Mouse (Mus musculus) heart, postnatal 36 days (tissue): Measurements from ENCODE around the gene Cinp. TPM values are rescaled to one million over a fixed set of nuclear protein-coding genes. Genes with fewer than 3 reads are reported as not detected.
"Not testable (repeated sequence)": the region's sequence is repeated elsewhere in the genome, so short reads cannot be mapped to it uniquely, and the experiment has no call there.

Source experiments
- DNase-seq, 2 experiments: peaks; one replicate each; pipeline ENCODE4 v3.0.0; 2021 to 2022
- intact Hi-C: fragments of 180-260 bp; cut with DNase I; formaldehyde crosslinking; loops from one replicate; pipeline ENCODE4 v1.15.1; 2025
- total RNA-seq, 2 experiments: library from RNA; stranded (reverse); gene quantifications; 2 replicates each; pipeline ENCODE4 v1.2.3; 2021

Gene Cinp
- total RNA-seq, 2 experiments from 2014 or later, result 34.2 to 34.8 TPM

DNA sequence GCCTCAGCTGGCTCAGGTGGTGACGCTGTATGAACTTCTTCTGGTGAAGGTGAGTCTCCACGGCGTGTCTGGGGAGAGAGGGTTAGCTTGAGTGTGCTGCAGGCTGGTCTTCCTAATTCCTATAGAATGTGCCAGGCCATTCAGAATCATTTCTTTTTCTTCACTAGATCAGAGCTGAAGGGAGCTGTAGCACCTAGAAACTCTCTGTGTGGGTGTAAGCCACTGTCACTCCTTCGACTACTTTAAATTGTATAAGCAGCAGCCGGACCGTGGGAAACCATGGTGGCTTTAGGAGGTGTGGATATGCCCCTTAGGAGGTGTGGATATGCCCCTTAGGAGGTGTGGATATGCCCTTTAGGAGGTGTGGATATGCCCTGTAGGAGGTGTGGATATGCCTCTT, 24.9 kb downstream of the Cinp start:
- no peak for DNase-seq
- intact Hi-C loops, result no loop called here

DNA sequence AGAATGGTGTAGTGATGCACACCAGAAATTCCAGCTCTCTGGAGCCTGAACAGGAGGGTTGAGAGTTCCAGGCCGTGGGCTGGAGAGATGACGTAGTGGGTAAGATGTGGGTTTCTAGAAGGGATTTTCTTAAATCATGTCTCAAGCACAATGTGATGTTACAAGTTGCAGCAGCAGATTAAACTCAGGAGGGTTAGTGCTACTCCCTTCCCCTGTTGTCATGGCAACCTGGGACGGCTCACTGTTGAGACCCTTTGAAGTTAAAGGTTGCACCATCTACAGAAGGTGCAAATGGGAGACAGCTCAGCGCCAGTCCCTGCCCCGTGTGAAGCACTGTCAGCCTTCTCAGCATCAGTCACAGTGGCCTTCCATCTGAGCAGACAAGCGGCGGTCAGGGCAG, 27.7 kb downstream of the Cinp start:
- DNase-seq, result no peak
- intact Hi-C loops, result no loop called here

DNA sequence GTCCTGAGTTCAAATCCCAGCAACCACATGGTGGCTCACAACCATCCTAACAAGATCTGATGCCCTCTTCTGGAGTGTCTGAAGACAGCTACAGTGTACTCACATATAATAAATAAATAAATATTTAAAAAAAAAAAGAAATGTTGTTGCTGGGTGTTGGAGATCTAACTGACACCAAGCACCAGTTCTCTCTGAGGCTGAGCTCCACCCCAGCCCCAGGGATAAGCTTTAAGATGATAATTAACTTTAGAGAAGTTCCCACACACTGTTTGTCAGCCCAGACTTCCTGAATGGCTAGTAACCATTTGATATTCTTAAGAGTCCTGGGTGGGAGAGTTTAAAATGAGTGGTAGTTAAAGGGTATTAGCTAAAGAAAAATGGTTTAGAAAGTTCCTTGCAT, 28.7 kb downstream of the Cinp start:
- no peak for DNase-seq
- intact Hi-C loops, result no loop called here

DNA sequence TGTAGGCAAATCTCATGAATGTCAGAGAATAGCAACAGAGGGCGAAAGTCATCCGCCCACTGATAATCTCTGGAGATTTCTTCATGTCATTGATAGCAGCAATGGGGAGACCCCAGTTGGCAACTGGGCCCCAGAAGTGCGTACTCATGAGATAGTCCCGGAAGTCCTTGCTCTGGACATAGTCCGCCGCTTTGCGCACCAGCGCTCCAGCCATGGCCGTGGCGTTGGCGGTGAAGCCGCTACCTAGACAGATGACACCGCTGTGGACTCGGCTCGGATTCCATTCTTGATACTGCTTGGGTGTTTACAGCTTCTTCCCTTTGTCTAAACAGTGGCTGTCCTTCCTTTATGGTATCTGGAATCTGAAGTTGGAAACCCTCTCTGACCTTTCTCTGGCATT, 30.3 kb downstream of the Cinp start:
- intact Hi-C loops, DNase-seq: not testable (repeated sequence)

DNA sequence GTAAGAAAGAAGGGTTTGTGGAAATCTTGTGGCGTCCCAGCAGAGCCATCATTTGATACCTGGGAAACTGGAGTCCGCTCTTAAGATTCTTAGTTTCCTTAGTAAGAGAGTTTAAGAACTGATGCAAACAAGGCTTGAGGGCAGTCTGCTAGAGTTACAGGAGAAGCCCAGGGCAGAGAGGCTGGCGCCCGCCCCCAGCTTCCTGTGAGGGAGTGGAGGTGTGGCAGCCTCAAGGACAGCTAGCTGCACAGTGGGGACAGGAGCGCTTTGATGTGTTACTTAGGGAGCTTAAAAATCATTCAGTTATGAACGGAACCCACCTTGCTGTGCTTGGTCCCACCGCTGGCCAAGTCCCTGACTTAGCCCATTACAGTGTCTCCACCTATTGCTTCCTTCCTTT, 31.7 kb downstream of the Cinp start:
- intact Hi-C loops, result no loop called here

DNA sequence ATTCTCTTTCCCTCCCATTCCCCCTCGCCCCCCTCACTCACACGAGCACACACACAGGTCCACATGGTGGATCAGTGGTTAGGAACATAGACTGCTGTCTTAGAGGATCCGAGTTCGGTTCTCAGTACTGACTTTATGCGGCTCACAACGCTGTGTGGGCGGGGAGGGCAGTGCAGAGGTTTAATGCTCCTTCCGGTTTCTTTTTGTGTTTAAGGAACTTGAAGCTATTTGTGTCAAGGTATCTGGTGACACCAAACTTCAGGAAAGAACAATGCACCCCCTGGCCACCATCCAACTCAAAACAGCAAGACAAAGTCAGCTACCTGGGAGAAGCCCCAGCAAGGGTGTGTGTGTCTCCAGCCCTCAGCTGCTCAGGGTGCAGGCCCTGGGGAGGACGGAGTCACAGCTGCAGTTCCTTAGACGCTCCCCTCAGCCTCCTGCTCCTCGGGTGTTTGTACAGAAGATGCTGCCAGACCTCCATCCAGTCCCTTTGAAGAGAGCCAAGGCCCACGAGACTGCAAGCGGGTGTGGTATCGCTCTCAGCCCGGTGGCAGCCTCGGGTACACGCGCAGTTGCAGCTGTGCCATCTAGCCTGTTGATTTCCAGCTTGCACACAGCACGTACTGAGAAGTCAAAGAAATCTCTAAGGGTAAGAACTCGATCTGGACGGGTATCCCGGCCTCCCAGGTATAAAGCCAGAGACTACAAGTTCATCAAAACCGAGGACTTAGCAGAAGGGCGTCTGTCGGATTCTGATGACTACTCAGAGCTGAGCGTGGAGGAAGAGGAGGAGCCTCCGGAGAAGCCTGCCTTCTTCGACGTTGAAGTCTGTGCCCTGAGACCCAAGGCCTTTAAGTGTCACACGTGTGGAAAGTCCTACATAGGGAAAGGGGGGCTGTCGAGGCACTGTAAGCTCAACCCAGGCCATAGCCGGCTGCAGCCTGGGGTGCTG, 33.9 kb downstream of the Cinp start:
- no peak for DNase-seq
- intact Hi-C loops, result no loop called here

More for the DNA sequence above, 31.7 kb downstream of the Cinp start:
- no peak for DNase-seq

DNA sequence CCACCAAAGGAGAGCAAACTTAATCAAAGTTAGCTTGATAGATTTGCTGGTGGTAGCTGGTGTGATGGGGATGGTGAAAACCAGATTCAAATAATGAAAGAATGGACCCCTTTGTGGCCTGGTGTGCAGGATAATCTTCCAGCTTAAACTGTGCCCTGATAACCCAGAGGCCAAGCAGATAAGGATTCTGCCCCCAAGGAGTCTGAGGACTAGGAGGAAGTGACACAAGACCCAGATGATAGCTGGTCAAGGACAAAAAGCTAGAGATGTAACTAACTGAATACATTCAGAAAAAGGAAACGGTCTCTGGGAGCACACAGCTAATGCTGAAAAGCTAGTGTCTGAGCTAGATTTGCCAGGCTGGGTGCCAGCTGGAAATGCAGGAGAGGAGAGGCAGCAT, 37.0 kb downstream of the Cinp start:
- intact Hi-C loops, result no loop called here
- no peak for DNase-seq

DNA sequence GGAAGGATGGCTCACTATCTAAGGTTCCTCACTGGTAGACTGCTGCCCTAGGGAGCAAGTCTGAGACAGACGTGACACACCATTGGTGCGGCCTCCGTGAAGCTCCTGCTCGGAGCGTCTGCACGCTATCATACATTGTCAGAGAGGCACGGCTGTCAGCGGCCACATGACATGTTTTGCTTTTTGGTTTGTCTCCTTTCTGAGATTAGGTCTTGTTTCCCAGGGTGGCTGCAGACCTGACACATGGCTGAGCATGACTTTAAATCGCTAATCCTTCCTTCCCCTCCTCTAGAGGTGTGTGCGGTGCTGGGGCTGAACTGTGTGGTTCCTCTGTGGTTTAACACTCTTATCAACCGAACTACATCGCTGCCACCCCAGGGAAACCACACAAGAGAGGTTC, 37.5 kb downstream of the Cinp start:
- DNase-seq, result no peak
- intact Hi-C loops, result no loop called here

DNA sequence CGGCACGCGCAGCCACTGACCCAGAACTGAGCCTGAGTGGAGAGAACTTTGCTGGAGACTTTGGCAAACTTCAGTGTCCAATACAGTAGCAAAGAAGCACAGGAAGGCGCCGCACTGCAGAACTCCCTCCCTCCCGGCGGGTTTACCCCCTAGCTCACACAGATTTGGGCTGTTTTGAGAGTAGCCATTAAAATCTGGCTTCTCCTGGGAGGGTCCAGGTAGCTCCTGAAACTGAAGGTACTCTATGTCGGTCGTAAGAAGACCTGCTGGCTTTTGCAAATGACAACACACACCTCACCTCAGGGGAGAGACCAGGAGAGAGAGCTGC, 38.1 kb downstream of the Cinp start:
- intact Hi-C loops, result loop anchor here (1.0 kb wide), 1 partner anchor 38 kb away; the partner anchor contains the start of genes Cinp and Tecpr2
- DNase-seq, result peak in 1 of 2 experiments; percentile 18

DNA sequence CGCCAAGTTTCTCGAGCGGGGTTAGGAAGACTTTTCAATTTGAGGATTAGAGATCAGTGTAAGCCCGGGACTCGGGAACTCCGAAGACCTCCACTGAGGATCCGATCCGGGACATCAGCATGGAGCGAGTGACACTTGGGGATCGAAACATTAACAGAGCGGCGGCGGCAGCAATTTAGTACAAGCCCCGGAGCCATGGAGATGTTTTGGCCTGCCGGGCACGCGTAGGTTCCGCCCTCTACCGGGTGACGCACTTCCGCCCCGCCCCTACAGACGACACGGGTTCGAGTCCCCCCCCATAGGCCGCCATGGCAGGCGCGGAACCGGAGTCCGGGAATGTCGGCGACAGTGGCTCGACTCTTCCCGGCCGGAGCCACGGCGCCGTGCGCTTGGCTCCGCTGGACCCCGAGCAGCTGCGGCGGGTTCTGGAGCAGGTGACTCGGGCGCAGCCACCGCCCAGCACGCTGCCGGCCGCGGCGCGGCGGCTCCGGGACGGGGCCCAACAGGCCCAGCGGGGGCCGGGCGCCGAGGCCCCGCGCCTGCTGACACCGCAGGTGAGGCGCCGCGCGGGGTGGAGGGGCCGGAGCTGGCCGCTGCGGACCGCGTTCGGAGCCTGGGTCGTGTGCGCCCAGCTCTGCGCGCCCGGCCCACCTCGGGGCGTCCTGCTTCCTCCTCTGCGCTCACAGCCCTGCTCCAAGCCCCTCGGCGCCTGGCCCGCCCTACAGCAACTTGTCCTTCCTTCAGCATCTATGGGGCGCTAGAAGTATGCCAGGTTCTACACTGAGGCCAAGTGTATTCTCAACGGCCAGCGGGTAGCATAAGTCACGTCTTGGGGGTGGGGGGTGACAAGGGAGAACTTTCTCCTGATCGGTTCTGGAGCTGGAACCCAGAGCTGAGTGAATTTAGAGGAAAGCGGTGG, 38.7 kb downstream of the Cinp start, which contains the start of gene Zfp839:
TSS of gene Zfp839 (plus strand) at position 244 of the 919 bp plus-strand sequence.
- intact Hi-C loops, result loop anchor here (1.0 kb wide), 1 partner anchor 39 kb away; the partner anchor contains the start of genes Cinp and Tecpr2
- peak; percentile 91 to 93 for DNase-seq

DNA sequence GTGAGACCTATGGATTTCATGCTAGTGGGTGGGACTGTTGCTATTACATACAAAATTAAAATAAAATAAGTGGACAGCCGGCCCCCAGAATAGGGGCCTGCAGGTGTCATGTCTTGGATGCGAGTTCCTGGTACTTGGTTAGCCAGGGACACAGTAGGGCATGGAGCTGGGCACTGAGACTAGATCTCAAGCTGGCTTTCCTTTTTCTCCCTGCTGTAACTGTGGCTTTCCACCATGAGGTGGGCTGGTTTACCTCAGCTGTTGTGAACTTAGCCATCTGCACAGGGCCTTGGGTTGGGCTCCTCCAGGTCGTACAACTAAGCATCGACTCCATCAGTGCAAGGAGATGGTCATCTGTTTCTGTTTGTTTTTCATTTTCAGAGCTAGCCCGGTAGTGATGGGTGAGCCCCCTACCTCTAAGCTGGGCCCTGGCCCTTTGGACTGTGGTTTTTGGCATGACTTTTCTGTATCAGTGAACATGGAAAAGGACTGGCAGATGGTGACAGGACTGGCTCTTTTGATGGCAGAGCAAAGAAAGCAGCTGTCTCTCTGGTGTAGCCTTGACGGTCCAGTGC, 42.7 kb downstream of the Cinp start:
- DNase-seq, result no peak
- intact Hi-C loops, result loop anchor here (5.0 kb wide), 1 partner anchor 146 kb away; no protein-coding TSS in a partner anchor

DNA sequence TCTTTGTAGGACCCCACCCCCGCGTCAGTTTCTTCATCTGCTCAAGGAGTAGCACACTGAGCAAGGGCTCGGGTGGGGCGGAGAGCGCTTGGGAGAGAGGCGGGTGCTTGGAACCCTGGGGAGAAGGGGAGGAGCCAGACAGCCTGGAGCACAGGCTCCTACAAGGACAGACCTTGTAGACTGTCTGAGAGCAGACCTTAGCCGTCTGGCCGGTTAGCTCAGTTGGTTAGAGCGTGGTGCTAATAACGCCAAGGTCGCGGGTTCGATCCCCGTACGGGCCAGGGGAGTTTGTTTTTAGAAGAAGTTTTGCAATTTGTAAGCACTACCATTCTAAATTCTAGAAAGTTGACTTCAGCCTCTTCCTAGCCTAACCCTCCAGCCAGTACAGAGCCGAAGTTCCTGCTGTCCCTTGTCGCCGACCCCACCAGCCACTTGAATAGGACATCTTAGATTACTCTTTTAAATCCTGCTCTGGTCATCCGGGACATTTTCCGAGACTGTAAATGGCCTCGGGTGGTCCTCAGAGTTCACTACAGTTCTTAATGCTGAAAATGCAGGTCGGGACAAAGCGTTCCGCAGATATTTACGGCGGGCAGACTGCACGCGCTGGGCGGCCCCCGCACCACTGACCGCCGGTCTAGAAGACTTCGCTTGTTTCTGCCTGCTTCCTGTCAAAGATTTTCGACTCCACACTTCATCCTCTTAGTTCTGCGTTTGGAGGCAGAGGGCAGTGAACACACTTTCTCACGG, 43.6 kb downstream of the Cinp start:
- intact Hi-C loops, result loop anchor here (2.0 to 5.0 kb wide), 2 partner anchors 147 to 149 kb away; no protein-coding TSS in a partner anchor
- DNase-seq, result peak; percentile 95 to 97

DNA sequence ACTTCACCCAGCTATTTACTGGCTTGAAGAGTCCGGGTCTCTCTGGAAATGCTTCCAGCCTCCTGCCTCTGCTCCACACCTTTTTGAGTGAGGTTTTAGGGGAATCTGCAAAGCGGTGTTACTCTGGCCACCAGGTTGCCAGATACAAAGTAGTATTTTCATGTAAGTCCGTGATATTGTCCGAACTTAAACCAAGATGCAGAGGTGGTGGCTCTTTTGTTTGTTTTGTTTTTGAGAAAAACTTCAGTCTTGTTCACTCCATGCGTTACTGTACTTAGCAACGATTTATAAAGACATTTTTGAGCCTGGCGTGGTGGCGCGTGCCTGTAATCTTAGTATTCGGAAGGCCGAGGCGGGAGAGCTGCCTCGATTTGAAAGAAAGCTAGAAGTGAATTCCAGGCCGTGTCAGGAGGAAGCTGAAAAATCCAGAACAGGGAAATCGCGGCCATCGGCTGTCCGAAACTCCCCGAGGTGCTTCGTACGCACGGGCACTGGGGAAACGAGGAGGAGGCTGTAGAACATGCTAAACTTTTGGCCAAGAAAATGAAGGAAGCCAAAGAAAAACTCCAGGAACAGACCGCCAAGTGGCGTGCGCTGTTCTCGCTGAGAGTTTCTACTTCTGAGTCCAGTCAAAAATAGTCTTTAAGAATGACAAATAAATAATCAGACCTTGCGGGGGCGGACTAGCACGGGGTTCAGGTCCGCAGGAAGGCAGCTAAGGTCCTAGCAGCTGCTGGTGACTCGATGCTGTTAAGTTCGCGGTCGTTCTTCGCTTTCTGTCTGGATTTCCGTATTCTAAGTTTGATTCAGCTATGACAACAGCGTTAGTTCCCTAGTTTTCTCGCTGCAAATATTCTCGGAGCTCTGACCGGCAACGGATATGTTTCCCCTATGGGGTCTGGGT, 44.5 kb downstream of the Cinp start:
- intact Hi-C loops, result loop anchor here (2.0 to 5.0 kb wide), 3 partner anchors 148 to 397 kb away; partner anchors contain the start of gene Ppp2r5c
- peak in 1 of 2 experiments; percentile 49 for DNase-seq

DNA sequence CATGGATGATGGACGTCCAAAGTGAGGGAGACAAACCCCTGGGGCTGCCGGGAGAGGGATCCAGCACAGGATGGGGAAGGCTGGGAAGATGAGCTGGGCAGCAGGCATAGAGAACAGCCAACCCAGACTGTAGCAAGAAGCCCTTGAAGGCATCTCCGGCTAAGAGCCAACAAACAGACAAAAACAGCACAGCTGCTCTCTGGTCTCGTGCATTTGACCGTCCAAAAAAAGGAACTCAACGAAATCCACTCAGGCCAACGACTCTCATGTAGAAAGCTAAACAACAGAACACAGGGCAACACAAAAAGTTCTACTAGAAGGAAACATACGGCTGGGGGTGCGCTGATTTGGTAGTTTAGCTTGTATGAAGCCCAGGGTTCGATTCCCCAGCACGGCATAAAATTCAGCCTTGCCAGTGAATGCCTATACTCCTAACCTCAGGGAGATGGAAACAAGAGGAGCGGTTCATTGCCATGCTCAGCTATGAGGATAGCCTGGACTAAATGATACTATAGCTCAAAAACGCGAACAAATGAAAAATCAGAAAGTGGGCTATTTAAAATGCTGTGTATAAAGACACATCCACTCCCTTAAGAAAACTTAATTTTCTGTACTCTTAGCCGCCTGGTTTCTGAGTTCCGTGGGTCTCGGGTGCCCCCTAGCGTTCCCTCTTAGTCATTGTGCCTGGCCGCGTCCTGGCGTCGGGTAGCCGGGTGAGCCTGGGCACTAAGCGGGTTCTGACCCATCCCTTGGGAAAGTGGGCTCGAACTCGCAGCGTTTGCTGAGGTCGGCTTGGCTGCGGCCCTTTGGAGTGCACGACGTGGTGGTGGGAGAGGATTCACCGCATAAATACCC, 45.5 kb downstream of the Cinp start:
- intact Hi-C loops, result loop anchor here (1.0 to 5.0 kb wide), 4 partner anchors 107 to 396 kb away; partner anchors contain the start of genes Ppp2r5c and Wdr20
- peak; percentile 90 to 91 for DNase-seq

DNA sequence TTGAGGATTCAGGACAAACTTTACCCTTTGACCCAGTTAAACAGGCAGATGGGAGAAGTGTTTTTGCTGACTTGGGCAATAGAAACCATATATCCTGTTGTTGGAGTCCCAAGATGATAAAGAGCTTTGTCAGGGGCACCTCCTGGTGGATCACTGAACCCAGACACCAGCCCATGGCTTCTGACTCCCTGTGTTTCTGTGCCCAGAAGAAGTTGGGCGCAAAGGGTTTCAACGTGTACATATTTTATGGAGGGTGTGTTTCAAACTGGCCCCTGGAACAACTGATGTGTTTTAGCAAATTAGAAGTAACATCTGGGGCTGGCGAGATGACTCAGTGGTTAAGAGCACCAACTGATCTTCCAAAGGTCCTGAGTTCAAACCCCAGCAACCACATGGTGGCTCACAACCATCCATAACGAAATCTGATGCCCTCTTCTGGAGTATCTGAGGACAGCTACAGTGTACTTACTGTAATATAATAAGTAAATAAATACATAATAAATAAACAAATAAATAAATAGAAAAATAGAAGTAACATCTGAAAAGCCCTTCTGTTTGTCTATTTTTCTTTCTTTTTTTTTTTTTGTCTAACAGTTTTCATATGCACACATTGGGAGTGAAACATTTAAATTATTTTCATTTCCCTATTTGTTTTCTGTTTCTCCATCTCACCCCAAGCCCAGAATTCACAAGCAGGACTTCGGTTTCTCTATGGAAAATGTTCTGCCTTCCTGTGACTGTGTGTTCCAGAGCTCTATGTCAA, 47.0 kb downstream of the Cinp start:
- DNase-seq, result no peak
- intact Hi-C loops, result loop anchor here (1.0 to 5.0 kb wide), 3 partner anchors 105 to 424 kb away; partner anchors contain the start of genes Ppp2r5c and Wdr20

DNA sequence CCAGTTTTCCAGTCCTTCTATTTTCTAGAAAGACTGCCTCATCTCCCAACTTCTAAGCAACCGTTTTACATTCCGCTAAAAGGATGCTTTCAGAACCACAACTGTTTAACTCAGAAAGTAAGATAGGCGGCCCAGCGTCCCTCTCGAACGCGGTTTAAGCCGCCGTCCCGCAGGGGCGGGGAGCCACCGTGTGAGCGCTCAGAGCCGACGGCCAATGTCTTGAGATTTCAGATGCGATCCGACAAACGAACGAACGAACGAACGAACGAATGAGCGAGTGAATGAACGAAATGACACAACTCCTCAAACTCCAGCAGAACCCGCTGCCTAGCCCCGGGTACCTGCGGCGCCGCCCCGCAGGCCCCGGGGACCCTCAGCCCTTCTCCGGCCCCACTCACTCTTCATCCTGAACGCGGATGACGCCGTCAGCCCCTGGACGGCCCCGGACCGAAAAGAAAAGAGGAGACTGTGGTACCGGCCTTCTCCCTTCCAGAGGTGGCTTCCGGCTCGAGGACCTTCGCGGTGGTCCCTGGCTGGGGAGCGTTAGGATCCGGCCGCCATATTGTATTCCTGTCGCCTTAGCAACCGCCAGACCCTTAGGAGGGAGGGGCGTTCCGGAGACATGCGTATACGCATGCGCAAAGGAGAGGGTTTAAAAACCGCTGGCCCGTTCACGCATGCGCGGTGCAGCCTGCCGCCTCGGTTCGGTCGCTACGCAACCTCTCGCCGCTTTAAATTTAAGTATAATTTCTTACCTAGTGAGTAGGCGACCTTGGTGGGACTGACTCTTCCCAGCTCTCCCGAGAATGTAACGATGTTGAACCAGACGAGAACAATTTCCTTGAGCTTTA, 48.4 kb downstream of the Cinp start, which contains the start of gene Mok:
TSS of gene Mok (minus strand) at position 592 of the 851 bp plus-strand sequence.
- intact Hi-C loops, result loop anchor here (1.0 to 5.0 kb wide), 2 partner anchors 393 to 422 kb away; partner anchors contain the start of gene Ppp2r5c
- DNase-seq, result peak; percentile 98 to 99
